Mouse (Mus musculus) liver, embryonic 16.5 days (tissue): ENCODE measurements at regions not wholly inside any gene's neighbourhood (a gene's known extent, or its start where the extent isn't known, plus 50 kb on each side); places are given as distances from the start of the nearest gene placed in this dataset.
"Not testable (repeated sequence)": the region's sequence is repeated elsewhere in the genome, so short reads cannot be mapped to it uniquely, and the experiment has no call there.

ENCODE experiments used
- ATAC-seq: fragments of 200-750 bp; cut with Nextera tagmentation; 2 replicates; pipeline ENCODE4 v1.8.0; 2017; ENCODE audit warnings: low read depth, mild to moderate bottlenecking, moderate number of reproducible peaks, moderate library complexity
- H3K27ac ChIP-seq: fragments of 300-500 bp; sonication (generic); 2 replicates; pipeline ENCODE4 v1.5.1; 2014; ENCODE audit warnings: mild to moderate bottlenecking, low read length
- H3K27me3 ChIP-seq: fragments of 300-500 bp; sonication (generic); 2 replicates; pipeline ENCODE4 v1.6.1; 2014; ENCODE audit warnings: low read depth, low read length, mixed read lengths; ENCODE audit not compliant: control insufficient read depth, insufficient read depth
- H3K36me3 ChIP-seq: fragments of 300-500 bp; sonication (generic); 2 replicates; pipeline ENCODE4 v1.6.1; 2014; ENCODE audit warnings: mild to moderate bottlenecking; ENCODE audit not compliant: control insufficient read depth, insufficient read depth
- H3K4me1 ChIP-seq: fragments of 300-500 bp; sonication (generic); 2 replicates; pipeline ENCODE4 v1.6.1; 2014; ENCODE audit warnings: low read depth, low read length, mixed read lengths; ENCODE audit not compliant: control insufficient read depth
- H3K4me2 ChIP-seq: fragments of 300-500 bp; sonication (generic); 2 replicates; pipeline ENCODE4 v1.6.1; 2014; ENCODE audit warnings: low read depth, low read length, mixed read lengths
- H3K4me3 ChIP-seq: fragments of 300-500 bp; sonication (generic); 2 replicates; pipeline ENCODE4 v1.5.1; 2014; ENCODE audit warnings: low read depth, mild to moderate bottlenecking, low read length
- H3K9ac ChIP-seq: fragments of 300-500 bp; sonication (generic); 2 replicates; pipeline ENCODE4 v1.6.1; 2014; ENCODE audit warnings: low read depth, low read length
- H3K9me3 ChIP-seq: fragments of 300-500 bp; sonication (generic); replicated peaks from 2 replicates; pipeline ENCODE4 v1.6.1; 2016; ENCODE audit warnings: low read length; ENCODE audit not compliant: control insufficient read depth
- WGBS: fragments of 180-500 bp; shearing (Covaris S2); extraction: QIAGEN DNeasy Blood & Tissue Kit; methylation state at CpG from one replicate; pipeline ENCODE4 v1.1.7; 2014; ENCODE audit not compliant: insufficient replicate concordance; 5-methylcytosine and 5-hydroxymethylcytosine counted together

GRCm38 (mm10) chr5:3273140-3273539 lies 68.1 kb upstream of the Cdk6 start:
- not testable (repeated sequence) for H3K36me3 ChIP-seq, H3K27ac ChIP-seq, H3K9me3 ChIP-seq, ATAC-seq, H3K9ac ChIP-seq, H3K4me2 ChIP-seq, H3K4me3 ChIP-seq, H3K4me1 ChIP-seq, H3K27me3 ChIP-seq
- 14% methylated on average over 1 of the region's 1 CpGs for WGBS

DNA sequence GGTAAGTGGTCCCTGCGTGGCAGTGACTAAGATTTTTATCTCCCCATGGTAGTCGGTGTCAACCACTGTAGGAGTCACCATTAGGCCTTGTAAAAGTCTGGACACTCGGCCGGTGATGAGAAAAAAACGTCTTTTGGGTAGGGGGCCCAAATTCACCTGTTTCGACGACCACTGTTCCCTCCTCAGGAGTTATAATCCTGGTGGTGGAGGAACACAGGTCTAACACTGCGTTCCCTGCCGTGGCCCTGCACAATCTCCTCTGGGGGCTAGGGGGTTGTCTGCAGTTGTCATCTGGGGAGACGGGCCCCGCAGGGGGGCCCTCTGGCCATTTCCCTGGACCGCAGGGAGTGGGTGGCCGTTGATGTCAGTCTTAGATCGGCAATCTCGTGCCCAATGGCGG lies 64.0 kb upstream of the Cdk6 start:
- not testable (repeated sequence) for H3K4me1 ChIP-seq, H3K4me3 ChIP-seq, H3K27me3 ChIP-seq, H3K9ac ChIP-seq, H3K4me2 ChIP-seq, H3K27ac ChIP-seq, H3K36me3 ChIP-seq, H3K9me3 ChIP-seq, ATAC-seq
- WGBS = 77% methylated on average over 16 of the region's 16 CpGs

DNA sequence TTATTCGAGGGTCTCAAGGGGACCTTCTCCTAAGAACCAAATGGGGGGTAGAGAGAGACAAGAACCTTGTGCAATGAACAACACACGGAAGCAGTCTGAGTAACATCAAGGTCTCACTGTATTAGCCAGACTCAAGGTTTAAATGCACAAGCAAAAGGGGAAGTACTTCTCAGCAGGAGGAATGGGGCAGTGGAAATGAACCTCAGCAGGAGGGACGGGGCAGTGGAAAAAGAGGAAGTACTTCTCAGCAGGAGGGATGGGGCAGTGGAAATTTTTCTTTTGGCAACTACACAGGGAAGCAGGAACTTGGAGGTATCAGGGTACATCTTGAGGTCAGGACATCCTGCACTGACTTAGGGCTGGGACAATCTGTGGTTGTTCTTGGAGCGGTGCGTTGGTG lies 62.3 kb upstream of the Cdk6 start:
- WGBS = 66% methylated on average over 5 of the region's 5 CpGs
- ATAC-seq, H3K27me3 ChIP-seq: not testable (repeated sequence)

GRCm38 (mm10) chr5:3281911-3282506 lies 59.3 kb upstream of the Cdk6 start:
- H3K4me1 ChIP-seq, ATAC-seq, H3K27ac ChIP-seq, H3K27me3 ChIP-seq, H3K36me3 ChIP-seq, H3K4me2 ChIP-seq, H3K9ac ChIP-seq, H3K9me3 ChIP-seq, H3K4me3 ChIP-seq: not testable (repeated sequence)
- 56% methylated on average over 8 of the region's 8 CpGs for WGBS

More for the DNA sequence above, 62.3 kb upstream of the Cdk6 start:
- not testable (repeated sequence) for H3K4me3 ChIP-seq, H3K4me1 ChIP-seq, H3K4me2 ChIP-seq, H3K9me3 ChIP-seq, H3K9ac ChIP-seq, H3K27ac ChIP-seq, H3K36me3 ChIP-seq

DNA sequence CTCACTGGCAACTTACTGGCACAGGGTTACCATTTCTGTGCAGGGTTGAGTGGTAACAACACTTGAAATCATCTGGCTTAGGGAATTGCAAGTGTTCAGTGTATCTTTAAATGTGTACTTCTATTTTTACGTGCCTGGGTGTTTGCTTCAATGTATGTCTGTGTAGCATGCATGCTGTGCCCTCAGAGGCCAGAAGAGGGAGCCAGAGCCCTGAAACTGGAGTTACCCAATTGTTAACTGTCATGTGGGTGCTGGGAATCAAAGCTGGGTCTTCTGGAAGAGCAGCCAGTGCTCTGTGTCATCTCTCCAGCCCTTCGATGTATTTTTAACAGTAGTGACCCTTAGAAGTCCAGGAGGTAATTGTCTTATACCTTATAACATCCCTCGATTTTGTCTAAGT lies 58.2 kb upstream of the Cdk6 start:
- Histone ChIP-seq H3K27me3 (no peaks in the 10 kb centered on the region), H3K36me3 (no peaks in the 10 kb centered on the region), H3K9ac (no peak overlapping the region), H3K4me2 (no peak overlapping the region), H3K4me3 (no peak overlapping the region), H3K4me1 (no peaks in the 10 kb centered on the region), H3K27ac (no peak overlapping the region), H3K9me3 (no peaks in the 10 kb centered on the region)
- no peak for ATAC-seq
- WGBS = 64% methylated on average over 3 of the region's 3 CpGs

DNA sequence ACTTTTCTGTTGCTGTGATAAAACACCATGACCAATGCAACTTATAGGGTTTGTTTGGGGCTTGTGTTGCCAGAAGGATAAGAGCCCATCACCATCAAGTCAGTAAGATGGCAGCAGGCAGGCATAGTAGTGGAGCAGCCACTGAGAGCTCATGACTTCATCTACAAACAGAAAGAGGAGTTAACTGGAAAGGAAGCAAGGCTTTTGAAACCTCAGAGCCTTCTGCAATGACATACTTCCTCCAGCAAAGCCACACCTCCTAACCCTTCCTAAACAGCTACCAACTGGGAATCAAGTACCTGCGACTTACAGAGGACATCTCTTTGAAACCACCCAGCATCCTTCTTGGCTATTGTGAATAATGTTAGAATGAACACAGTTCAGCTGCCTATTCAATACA lies 57.0 kb upstream of the Cdk6 start:
- not testable (repeated sequence) for H3K36me3 ChIP-seq, H3K27ac ChIP-seq, H3K4me3 ChIP-seq, H3K4me1 ChIP-seq, ATAC-seq, H3K27me3 ChIP-seq, H3K4me2 ChIP-seq, H3K9ac ChIP-seq, H3K9me3 ChIP-seq
- 85% methylated on average over 1 of the region's 1 CpGs for WGBS

DNA sequence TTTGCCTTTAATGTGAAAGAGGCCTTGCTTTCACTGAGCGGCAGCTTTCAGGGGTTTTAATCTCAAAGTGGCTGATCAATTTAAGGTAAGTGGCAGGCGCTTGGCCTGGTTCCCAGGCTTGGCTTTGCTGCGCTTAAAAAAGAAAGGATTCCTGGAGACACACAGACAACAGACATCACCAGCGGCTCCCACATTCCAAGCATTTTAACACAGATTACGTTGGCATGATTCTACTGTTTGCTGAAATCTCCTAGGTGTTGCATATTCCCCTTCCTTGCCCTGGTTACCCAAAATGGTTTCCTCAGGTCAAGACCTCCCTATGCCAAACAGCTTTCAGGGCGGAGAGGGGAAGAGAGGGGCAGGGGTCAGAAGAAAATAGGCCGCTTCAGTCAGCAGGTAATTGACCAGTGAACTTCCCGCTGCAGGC lies 51.3 kb upstream of the Cdk6 start:
- H3K27ac ChIP-seq, H3K4me1 ChIP-seq, H3K4me2 ChIP-seq, H3K36me3 ChIP-seq, H3K4me3 ChIP-seq, ATAC-seq, H3K27me3 ChIP-seq, H3K9ac ChIP-seq, H3K9me3 ChIP-seq: not testable (repeated sequence)
- WGBS = 60% methylated on average over 8 of the region's 8 CpGs
